Comparison of ENCODE assay signal across 24 mouse cellular contexts in the genomic region with DNA sequence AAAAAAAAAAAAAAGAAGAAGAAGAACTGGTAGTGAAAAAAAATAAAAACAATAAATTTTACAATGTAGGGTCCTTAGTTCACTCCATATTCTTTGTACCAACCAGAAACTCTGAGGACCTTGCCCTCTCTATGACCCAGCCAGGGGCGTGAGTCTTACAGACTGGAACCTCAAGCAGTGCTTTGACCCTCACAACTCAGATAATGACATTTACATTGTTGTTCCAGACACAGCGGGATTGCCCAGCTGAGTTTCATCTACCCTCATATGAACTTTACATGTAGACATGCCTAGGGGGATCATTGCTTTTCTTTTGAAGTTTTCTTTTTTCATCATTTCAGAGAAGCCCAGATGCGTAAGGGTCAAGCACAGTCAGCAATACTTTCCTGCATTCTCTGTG.
DNase-seq lines count a peak whose midpoint lies in the region; ATAC-seq and TF ChIP-seq lines count a peak whose summit lies in the region.
"Had no signal": no experiment of that assay in that cellular context is flagged by ENCODE, and none has a peak within 500 bp of the region (broad histone marks: within the 10 kb centered on the region; RNA-seq: fewer than 3 reads in every experiment).

No protein-coding gene starts in this region.

- H3K9ac ChIP-seq in forebrain, embryonic 14.5 days (ENCODE audit: low read length) = no peak overlapping the region
- H3K9ac ChIP-seq in forebrain, embryonic 12.5 days = no peak overlapping the region
- H3K9ac ChIP-seq in midbrain, embryonic 12.5 days (replicated peaks) = no peak overlapping the region
- H3K9ac ChIP-seq in midbrain, postnatal 0 days (replicated peaks; ENCODE audit: low read length, poor library complexity, severe bottlenecking) = no peak overlapping the region
- H3K9ac ChIP-seq: embryonic facial prominence, embryonic 15.5 days; heart, embryonic 12.5 days; hindbrain, embryonic 14.5 days; liver, embryonic 14.5 days; lung, embryonic 14.5 days had no signal

- H3K36me3 ChIP-seq in forebrain, embryonic 14.5 days (ENCODE audit: control insufficient read depth, insufficient read depth, low read length) = no peaks in the 10 kb centered on the region
- no peaks in the 10 kb centered on the region for H3K36me3 ChIP-seq in forebrain, embryonic 12.5 days (replicated peaks)
- H3K36me3 ChIP-seq in midbrain, embryonic 12.5 days = no peaks in the 10 kb centered on the region
- no peaks in the 10 kb centered on the region for H3K36me3 ChIP-seq in midbrain, postnatal 0 days (ENCODE audit: insufficient read depth, low read length)
- H3K36me3 ChIP-seq: embryonic facial prominence, embryonic 15.5 days; heart, embryonic 12.5 days had no signal

- no peaks in the 10 kb centered on the region for H3K27me3 ChIP-seq in forebrain, embryonic 14.5 days (replicated peaks; ENCODE audit: control insufficient read depth, insufficient read depth, low read length)
- H3K27me3 ChIP-seq in forebrain, embryonic 12.5 days = no peaks in the 10 kb centered on the region
- no peaks in the 10 kb centered on the region for H3K27me3 ChIP-seq in midbrain, embryonic 12.5 days
- no peaks in the 10 kb centered on the region for H3K27me3 ChIP-seq in midbrain, postnatal 0 days (ENCODE audit: insufficient read depth, low read length)
- H3K27me3 ChIP-seq: embryonic facial prominence, embryonic 15.5 days; heart, embryonic 12.5 days had no signal

- H3K9me3 ChIP-seq in forebrain, embryonic 14.5 days (replicated peaks; ENCODE audit: control insufficient read depth, low read length) = no peaks in the 10 kb centered on the region
- H3K9me3 ChIP-seq in forebrain, embryonic 12.5 days = no peaks in the 10 kb centered on the region
- H3K9me3 ChIP-seq in midbrain, embryonic 12.5 days = no peaks in the 10 kb centered on the region
- no peaks in the 10 kb centered on the region for H3K9me3 ChIP-seq in midbrain, postnatal 0 days (ENCODE audit: low read length)
- H3K9me3 ChIP-seq: embryonic facial prominence, embryonic 15.5 days; heart, embryonic 12.5 days had no signal

- no peak overlapping the region for H3K27ac ChIP-seq in forebrain, embryonic 14.5 days (ENCODE audit: low read depth, low read length)
- H3K27ac ChIP-seq in forebrain, embryonic 12.5 days = no peak overlapping the region
- no peak overlapping the region for H3K27ac ChIP-seq in midbrain, embryonic 12.5 days (replicated peaks)
- H3K27ac ChIP-seq in midbrain, postnatal 0 days (ENCODE audit: low read depth, low read length) = no peak overlapping the region
- H3K27ac ChIP-seq: embryonic facial prominence, embryonic 15.5 days; hindbrain, embryonic 14.5 days; liver, embryonic 14.5 days had no signal

- no peak overlapping the region for H3K4me2 ChIP-seq in forebrain, embryonic 14.5 days (ENCODE audit: low read length)
- H3K4me2 ChIP-seq in forebrain, embryonic 12.5 days = no peak overlapping the region
- H3K4me2 ChIP-seq in midbrain, embryonic 12.5 days (replicated peaks) = no peak overlapping the region
- no peak overlapping the region for H3K4me2 ChIP-seq in midbrain, postnatal 0 days (ENCODE audit: low read depth, low read length, poor library complexity, severe bottlenecking)
- H3K4me2 ChIP-seq: embryonic facial prominence, embryonic 15.5 days; heart, embryonic 12.5 days; hindbrain, embryonic 14.5 days; lung, embryonic 14.5 days had no signal

- intact Hi-C loops in heart, postnatal 25 days (cut with DNase I) = no loop called here

- DNase-seq in forebrain, embryonic 14.5 days (ENCODE audit: low spot score) = peak; percentile 1
- DNase-seq in midbrain, postnatal 0 days (ENCODE audit: low spot score) = no peak
- peak; percentile 61 for DNase-seq in mesoderm, embryonic 11.5 days (ENCODE audit: low read depth, low spot score)
- DNase-seq in lung, postnatal 4 days = no peak
- DNase-seq in heart, postnatal 25 days (ENCODE audit: low spot score) = no peak
- DNase-seq: adrenal gland, postnatal 14 days; cerebellum, adult 8-10 months; gastrocnemius, postnatal 14 days; heart, adult 11 months; heart, postnatal 10 days; kidney, adult 2 months; kidney, postnatal 25 days; lung, embryonic 14.5 days; lung, postnatal 36 days; right cerebral cortex, postnatal 25 days; spleen, adult 18-20 months had no signal

- 87% methylated on average over 3 of the region's 3 CpGs for WGBS in forebrain, embryonic 14.5 days
- 80% methylated on average over 3 of the region's 3 CpGs for WGBS in forebrain, embryonic 12.5 days
- WGBS in midbrain, embryonic 12.5 days = 70% methylated on average over 3 of the region's 3 CpGs
- 66% methylated on average over 3 of the region's 3 CpGs for WGBS in midbrain, postnatal 0 days

- no peak for ATAC-seq in forebrain, embryonic 14.5 days
- no peak for ATAC-seq in forebrain, embryonic 12.5 days (ENCODE audit: low FRiP score)
- peak; percentile 49; the same call in 1 of the 2 replicates for ATAC-seq in midbrain, embryonic 12.5 days (ENCODE audit: low FRiP score, low read depth)
- no peak for ATAC-seq in midbrain, postnatal 0 days (ENCODE audit: low FRiP score)
- no peak for ATAC-seq in monocyte, adult 5-6 weeks (replicated peaks; ENCODE audit: insufficient number of reproducible peaks, low FRiP score, low TSS enrichment, poor library complexity, severe bottlenecking)
- ATAC-seq: forebrain, embryonic 16.5 days had no signal

- no peak overlapping the region for H3K4me3 ChIP-seq in forebrain, embryonic 14.5 days (ENCODE audit: low read depth, low read length)
- no peak overlapping the region for H3K4me3 ChIP-seq in forebrain, embryonic 12.5 days (replicated peaks)
- H3K4me3 ChIP-seq in midbrain, embryonic 12.5 days = no peak overlapping the region
- no peak overlapping the region for H3K4me3 ChIP-seq in midbrain, postnatal 0 days (ENCODE audit: low read depth, low read length)
- H3K4me3 ChIP-seq: embryonic facial prominence, embryonic 15.5 days; heart, embryonic 12.5 days had no signal

- no peaks in the 10 kb centered on the region for H3K4me1 ChIP-seq in forebrain, embryonic 14.5 days (ENCODE audit: control insufficient read depth, insufficient read depth, low read length)
- no peaks in the 10 kb centered on the region for H3K4me1 ChIP-seq in forebrain, embryonic 12.5 days
- no peaks in the 10 kb centered on the region for H3K4me1 ChIP-seq in midbrain, embryonic 12.5 days
- no peaks in the 10 kb centered on the region for H3K4me1 ChIP-seq in midbrain, postnatal 0 days (ENCODE audit: insufficient read depth, low read length)
- H3K4me1 ChIP-seq: embryonic facial prominence, embryonic 15.5 days; heart, embryonic 12.5 days had no signal

- TF ChIP-seq CTCF in midbrain, postnatal 0 days (IDR thresholded peaks at IDR 0.05) = no peak

Comparison
In these comparisons a context has a peak if more than half of its experiments do, and no peak if none do; other contexts are left out.
1. DNase-seq: peak in forebrain, embryonic 14.5 days (single experiment) and mesoderm, embryonic 11.5 days (single experiment); none in midbrain, postnatal 0 days (single experiment), lung, postnatal 4 days (0 of 2) and heart, postnatal 25 days (single experiment).